Mouse (Mus musculus) midbrain, embryonic 14.5 days (tissue): ENCODE data around the gene Ppp1r3g. TPM values are rescaled to one million over a fixed set of nuclear protein-coding genes. Genes with fewer than 3 reads are reported as not detected.
"Not testable (repeated sequence)": the region's sequence is repeated elsewhere in the genome, so short reads cannot be mapped to it uniquely, and the experiment has no call there.

Experiments used
- ATAC-seq: fragments of 200-750 bp; cut with Nextera tagmentation; 2 replicates; pipeline ENCODE4 v1.8.0; 2017; ENCODE audit warnings: moderate number of reproducible peaks, moderate library complexity; ENCODE audit not compliant: low FRiP score, low TSS enrichment
- DNase-seq: peaks from one replicate; pipeline ENCODE4 v3.0.0-alpha.2; 2015
- H3K27ac ChIP-seq: fragments of 300-500 bp; sonication (generic); replicated peaks from 2 replicates; pipeline ENCODE4 v1.5.1; 2014; ENCODE audit warnings: mild to moderate bottlenecking, low read depth, low read length, moderate library complexity
- H3K27me3 ChIP-seq: fragments of 300-500 bp; sonication (generic); 2 replicates; pipeline ENCODE4 v1.6.1; 2014; ENCODE audit warnings: low read length, control low read depth, mixed read lengths; ENCODE audit not compliant: control insufficient read depth, insufficient read depth
- H3K36me3 ChIP-seq: fragments of 300-500 bp; sonication (generic); 2 replicates; pipeline ENCODE4 v1.6.1; 2014; ENCODE audit warnings: low read length, control low read depth; ENCODE audit not compliant: control insufficient read depth, insufficient read depth
- H3K4me1 ChIP-seq: fragments of 300-500 bp; sonication (generic); 2 replicates; pipeline ENCODE4 v1.6.1; 2014; ENCODE audit warnings: mild to moderate bottlenecking, antibody characterized with exemption, low read length, control low read depth; ENCODE audit not compliant: control insufficient read depth, insufficient read depth
- H3K4me2 ChIP-seq: fragments of 300-500 bp; sonication (generic); 2 replicates; pipeline ENCODE4 v1.6.1; 2014; ENCODE audit warnings: mild to moderate bottlenecking, low read length, moderate library complexity
- H3K4me3 ChIP-seq: fragments of 300-500 bp; sonication (generic); replicated peaks from 2 replicates; pipeline ENCODE4 v1.5.1; 2014; ENCODE audit warnings: low read depth, low read length
- H3K9ac ChIP-seq: fragments of 300-500 bp; sonication (generic); replicated peaks from 2 replicates; pipeline ENCODE4 v1.6.1; 2014; ENCODE audit warnings: mild to moderate bottlenecking, low read length, moderate library complexity
- H3K9me3 ChIP-seq: fragments of 300-500 bp; sonication (generic); 2 replicates; pipeline ENCODE4 v1.6.1; 2016; ENCODE audit warnings: low read length, control low read depth, mixed read lengths; ENCODE audit not compliant: control insufficient read depth
- WGBS: fragments of 180-500 bp; shearing (Covaris S2); extraction: QIAGEN DNeasy Blood & Tissue Kit; methylation state at CpG from one replicate; pipeline ENCODE4 v1.1.7; 2014; 5-methylcytosine and 5-hydroxymethylcytosine counted together
- polyA plus RNA-seq: library from polyadenylated mRNA; unstranded; fragments of >200 nt; fragmentation: Nextera tagmentation; extraction: Ambion mirVana; gene quantifications from 2 replicates; pipeline ENCODE4 v1.2.1, GENCODE M21; 2014

Ppp1r3g gene
- polyA plus RNA-seq, 1 experiment from 2014 or later: 0.14 TPM

DNA sequence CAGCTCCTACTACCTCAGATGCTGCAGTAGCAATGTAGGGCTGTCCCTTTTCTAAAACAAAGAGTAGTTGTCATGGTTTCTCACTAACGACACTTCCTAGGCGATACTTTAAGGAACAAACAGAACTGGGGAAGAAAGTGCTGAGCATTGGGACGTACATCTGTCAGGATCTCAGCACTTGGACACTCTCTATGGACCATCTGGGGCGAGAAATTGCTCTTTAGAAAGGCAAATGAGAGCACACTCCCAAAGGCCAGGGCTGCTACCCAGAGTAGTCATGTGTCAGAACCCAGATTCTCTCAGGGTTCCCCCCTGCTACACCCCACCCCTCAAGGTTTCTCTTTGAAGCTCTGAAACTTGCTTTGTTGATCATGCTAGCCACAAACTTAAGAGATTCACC lies 21.8 kb downstream of the Ppp1r3g start:
- ATAC-seq (no peak), DNase-seq (no peak)
- 47% methylated on average over 4 of the region's 4 CpGs for WGBS
- no peaks in the 10 kb centered on the region for H3K9me3 ChIP-seq
- no peaks in the 10 kb centered on the region for H3K27me3 ChIP-seq
- no peak overlapping the region for H3K4me2 ChIP-seq
- H3K4me1 ChIP-seq: 0 out of 2 replicates have a peak, but pooled peaks cover 4% of the 10 kb centered on the region
- no peak overlapping the region for H3K9ac ChIP-seq
- H3K4me3 ChIP-seq: no peak overlapping the region
- H3K27ac ChIP-seq: no peak overlapping the region
- H3K36me3 ChIP-seq: peaks cover 13% of the 10 kb centered on the region; the same call in 1 of the 2 replicates

DNA sequence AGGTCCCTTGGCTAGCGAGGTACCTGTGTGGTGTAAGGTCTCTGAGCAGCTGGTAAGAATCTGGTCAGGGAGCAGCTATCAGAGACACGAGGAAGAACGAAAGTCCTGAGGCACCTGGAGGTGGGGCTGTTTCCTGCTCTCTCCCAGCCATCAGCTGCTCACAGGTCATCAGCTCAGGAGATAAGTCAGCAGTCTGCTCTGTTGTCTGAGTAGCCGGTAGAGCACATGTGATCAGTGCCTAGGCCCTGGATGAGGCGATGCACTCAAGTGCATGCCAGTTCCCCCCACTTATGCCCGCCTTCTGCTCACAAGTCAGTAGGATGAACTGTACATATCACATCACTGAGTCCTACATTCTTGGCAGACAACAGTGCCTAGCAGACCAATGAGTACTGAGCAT lies 24.3 kb downstream of the Ppp1r3g start:
- Histone ChIP-seq H3K4me3 (no peak overlapping the region), H3K4me1 (0 out of 2 replicates have a peak, but pooled peaks cover 4% of the 10 kb centered on the region), H3K27me3 (no peaks in the 10 kb centered on the region), H3K36me3 (peaks cover 4% of the 10 kb centered on the region; the same call in 1 of the 2 replicates), H3K27ac (no peak overlapping the region), H3K4me2 (no peak overlapping the region), H3K9me3 (no peaks in the 10 kb centered on the region), H3K9ac (no peak overlapping the region)
- no peak for DNase-seq
- ATAC-seq: no peak
- 90% methylated on average over 6 of the region's 6 CpGs for WGBS

DNA sequence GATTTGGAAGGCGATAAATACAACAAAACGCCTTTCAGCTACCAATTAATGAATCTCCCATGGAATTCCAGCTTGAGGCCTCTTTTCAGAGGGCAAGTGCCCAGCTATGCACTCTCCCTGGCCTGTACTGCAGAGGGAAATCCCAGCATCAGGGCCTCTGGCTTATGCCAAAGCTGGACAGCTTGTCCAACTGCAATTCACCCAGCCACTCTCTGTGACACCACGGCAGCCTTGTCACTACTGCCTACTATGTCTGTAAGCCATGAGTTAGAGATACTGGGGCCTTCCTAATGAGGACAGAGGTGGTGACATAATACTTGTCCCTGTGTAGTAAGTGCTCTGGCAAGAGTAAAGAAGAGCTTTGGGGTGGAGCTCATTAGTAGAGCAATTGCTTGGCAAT lies 30.7 kb downstream of the Ppp1r3g start:
- no peak for ATAC-seq
- no peak overlapping the region for H3K4me2 ChIP-seq

DNA sequence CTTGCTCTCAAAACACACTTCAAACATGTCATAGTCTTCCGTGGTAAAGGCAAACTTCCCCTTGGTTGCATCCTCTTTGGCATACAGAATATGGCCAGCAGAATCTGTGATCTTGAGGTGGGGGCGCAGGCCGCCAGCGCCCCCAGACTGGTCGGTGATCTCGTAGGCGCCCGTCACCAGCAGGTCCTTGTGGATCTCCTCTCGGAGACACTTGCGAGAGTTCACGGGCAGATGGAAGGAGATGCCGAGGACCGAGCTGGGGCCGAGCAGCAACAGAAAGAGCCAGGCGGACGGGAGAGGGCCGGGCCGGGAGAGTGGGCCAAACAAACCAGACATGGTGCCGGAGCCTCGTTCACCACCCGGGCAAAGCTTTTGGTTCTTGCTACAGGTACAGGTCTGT lies 32.5 kb downstream of the Ppp1r3g start:
- DNase-seq, H3K36me3 ChIP-seq, H3K4me1 ChIP-seq, H3K9me3 ChIP-seq, H3K4me2 ChIP-seq, H3K27me3 ChIP-seq, H3K4me3 ChIP-seq, H3K27ac ChIP-seq, H3K9ac ChIP-seq, ATAC-seq: not testable (repeated sequence)
- 97% methylated on average over 18 of the region's 21 CpGs for WGBS

More for the DNA sequence above, 30.7 kb downstream of the Ppp1r3g start:
- WGBS: 76% methylated on average over 3 of the region's 3 CpGs
- Histone ChIP-seq H3K9ac (no peak overlapping the region), H3K36me3 (no peaks in the 10 kb centered on the region), H3K4me3 (no peak overlapping the region), H3K9me3 (no peaks in the 10 kb centered on the region), H3K27me3 (no peaks in the 10 kb centered on the region), H3K27ac (no peak overlapping the region), H3K4me1 (no peaks in the 10 kb centered on the region)
- DNase-seq: no peak

- H3K27me3 ChIP-seq: no peaks in the 10 kb centered on the region
- no peaks in the 10 kb centered on the region for H3K4me1 ChIP-seq
- ATAC-seq (no peak), DNase-seq (peak; percentile 18)
- no peak overlapping the region for H3K27ac ChIP-seq
- H3K9me3 ChIP-seq: no peaks in the 10 kb centered on the region
- no peak overlapping the region for H3K9ac ChIP-seq
- no peaks in the 10 kb centered on the region for H3K36me3 ChIP-seq
- H3K4me3 ChIP-seq: no peak overlapping the region
- no peak overlapping the region for H3K4me2 ChIP-seq
- 85% methylated on average over 8 of the region's 8 CpGs for WGBS
These were observed 35.4 kb downstream of the Ppp1r3g start for GRCm38 (mm10) chr13:35994067-35994466.

DNA sequence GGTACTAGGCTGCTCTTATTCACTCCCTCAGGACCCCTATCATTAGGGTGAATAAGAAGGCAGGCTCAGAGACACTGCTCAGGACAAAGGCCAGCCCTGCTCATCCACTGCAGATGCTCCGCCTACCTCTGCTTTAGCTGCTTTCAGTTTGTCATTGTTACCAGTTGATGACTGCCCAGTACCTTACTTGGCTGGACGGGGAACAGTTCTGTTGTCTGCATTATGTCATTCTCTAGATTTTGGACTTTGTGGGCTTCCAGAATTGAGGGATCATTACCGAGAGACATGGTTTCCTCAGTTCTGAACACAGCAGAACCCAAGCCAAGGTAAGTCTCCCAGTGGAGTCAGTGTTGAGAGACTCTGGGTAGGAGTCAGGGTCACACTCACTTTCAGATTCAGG lies 36.6 kb downstream of the Ppp1r3g start:
- ATAC-seq: no peak
- Histone ChIP-seq H3K36me3 (no peaks in the 10 kb centered on the region), H3K4me1 (no peaks in the 10 kb centered on the region), H3K27me3 (no peaks in the 10 kb centered on the region), H3K9ac (no peak overlapping the region), H3K27ac (no peak overlapping the region), H3K4me3 (no peak overlapping the region), H3K9me3 (no peaks in the 10 kb centered on the region), H3K4me2 (no peak overlapping the region)
- 63% methylated on average over 3 of the region's 3 CpGs for WGBS
- no peak for DNase-seq

DNA sequence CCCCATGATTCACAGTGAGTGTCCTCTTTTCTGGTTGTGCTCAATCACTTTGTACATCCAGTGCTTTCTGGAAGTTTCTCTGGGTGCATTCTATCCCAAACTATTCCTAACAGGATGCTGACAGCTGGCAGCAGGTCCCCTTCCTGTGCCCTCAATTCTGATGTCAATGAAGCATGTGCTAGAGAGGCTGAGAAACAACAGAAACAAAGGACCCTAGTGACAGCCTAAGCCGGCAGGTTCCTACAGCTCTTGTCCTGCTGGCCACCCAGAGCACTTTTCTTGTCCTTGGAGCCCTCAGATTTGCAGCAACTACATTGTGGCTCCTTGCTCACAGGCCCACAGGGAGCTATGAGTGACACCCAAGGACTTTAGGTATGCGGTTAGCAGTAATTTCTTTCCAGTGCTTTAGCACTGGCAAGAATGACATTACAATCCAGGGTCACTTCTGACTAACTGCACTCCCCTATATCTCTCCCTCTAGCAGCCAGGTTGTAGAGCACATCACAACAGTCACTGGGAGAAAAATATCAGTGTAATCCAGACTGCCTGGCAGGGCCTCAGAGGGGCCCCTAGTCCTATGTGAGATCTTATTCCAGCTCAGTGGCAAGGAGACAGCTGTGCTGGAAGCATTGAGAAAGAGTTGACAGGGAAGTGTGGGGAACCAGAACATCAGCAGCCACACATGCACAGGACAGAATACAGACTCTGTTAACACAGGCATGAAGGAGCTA lies 37.2 kb downstream of the Ppp1r3g start:
- 54% methylated on average over 2 of the region's 2 CpGs for WGBS

DNA sequence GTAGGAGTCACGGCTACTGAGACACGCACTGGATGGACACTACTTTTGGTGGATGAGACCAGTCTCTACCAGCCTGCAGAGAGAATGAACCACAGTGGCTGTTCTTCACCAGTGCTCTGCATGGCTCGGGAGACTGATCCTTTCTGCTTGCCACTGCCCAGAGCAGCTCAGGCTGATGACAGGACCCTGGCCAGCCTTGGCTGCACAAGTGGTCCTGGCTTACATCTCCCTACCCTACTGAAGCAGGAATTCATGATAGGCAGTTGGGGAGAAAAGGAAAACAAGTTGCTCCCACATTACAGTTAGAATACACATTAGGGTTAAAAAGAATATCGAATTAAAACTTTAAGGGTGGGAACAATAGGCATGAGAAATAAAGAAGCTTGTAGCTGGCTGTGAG lies 39.0 kb downstream of the Ppp1r3g start:
- DNase-seq (no peak), ATAC-seq (no peak)
- WGBS: 86% methylated on average over 4 of the region's 4 CpGs
- H3K27me3 ChIP-seq: no peaks in the 10 kb centered on the region
- no peaks in the 10 kb centered on the region for H3K36me3 ChIP-seq
- H3K9ac ChIP-seq: no peak overlapping the region
- H3K27ac ChIP-seq: no peak overlapping the region
- no peak overlapping the region for H3K4me2 ChIP-seq
- no peaks in the 10 kb centered on the region for H3K9me3 ChIP-seq
- no peaks in the 10 kb centered on the region for H3K4me1 ChIP-seq
- no peak overlapping the region for H3K4me3 ChIP-seq

More for the DNA sequence above, 37.2 kb downstream of the Ppp1r3g start:
- DNase-seq (no peak), ATAC-seq (no peak)
- Histone ChIP-seq H3K4me2 (no peak overlapping the region), H3K4me1 (no peaks in the 10 kb centered on the region), H3K27me3 (no peaks in the 10 kb centered on the region), H3K9ac (no peak overlapping the region), H3K36me3 (no peaks in the 10 kb centered on the region), H3K27ac (no peak overlapping the region), H3K9me3 (no peaks in the 10 kb centered on the region), H3K4me3 (no peak overlapping the region)

DNA sequence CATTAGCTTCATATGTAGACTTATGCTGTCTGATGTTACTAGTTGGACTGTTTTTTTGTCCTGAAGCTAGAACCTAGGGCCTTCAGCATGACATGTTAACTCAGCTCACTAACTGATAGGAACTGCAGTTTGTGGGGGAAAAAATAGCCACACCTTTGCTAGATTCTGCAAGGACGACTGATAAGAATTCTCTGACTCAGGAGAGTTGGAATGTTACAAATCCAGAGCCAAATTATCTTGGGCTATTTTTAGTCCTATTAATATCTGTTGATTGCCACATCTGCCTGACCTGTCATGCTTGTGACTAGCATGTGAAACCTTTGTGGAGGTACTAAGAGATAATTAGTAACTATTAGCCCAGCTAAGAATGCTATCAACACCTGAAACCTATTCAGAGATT lies 42.2 kb downstream of the Ppp1r3g start:
- 82% methylated on average over 1 of the region's 1 CpGs for WGBS
- no peaks in the 10 kb centered on the region for H3K9me3 ChIP-seq

More for the DNA sequence above, 42.2 kb downstream of the Ppp1r3g start:
- Histone ChIP-seq H3K4me2 (no peak overlapping the region), H3K36me3 (no peaks in the 10 kb centered on the region), H3K4me3 (no peak overlapping the region), H3K27ac (no peak overlapping the region), H3K27me3 (no peaks in the 10 kb centered on the region), H3K4me1 (no peaks in the 10 kb centered on the region), H3K9ac (no peak overlapping the region)
- ATAC-seq (no peak), DNase-seq (no peak)
